Mouse (Mus musculus) lung, embryonic 14.5 days (tissue): ENCODE measurements around the gene Zbtb16. TPM values are rescaled to one million over a fixed set of nuclear protein-coding genes. Genes with fewer than 3 reads are reported as not detected.
A peak's percentile ranks its signal among the peaks of the same experiment; 100 is the strongest.

ENCODE experiments used
- ATAC-seq: fragments of 200-750 bp; cut with Nextera tagmentation; 2 replicates; pipeline ENCODE4 v1.8.0; 2017; ENCODE audit warnings: mild to moderate bottlenecking, moderate TSS enrichment, moderate library complexity; ENCODE audit not compliant: insufficient read depth
- DNase-seq: peaks from one replicate; pipeline ENCODE4 v3.0.0-alpha.2; 2015
- H3K27ac ChIP-seq: fragments of 300-500 bp; sonication (generic); 2 replicates; pipeline ENCODE4 v1.5.1; 2014; ENCODE audit warnings: low read depth, mild to moderate bottlenecking, moderate library complexity
- H3K27me3 ChIP-seq: fragments of 300-500 bp; sonication (generic); 2 replicates; pipeline ENCODE4 v1.6.1; 2014; ENCODE audit warnings: low read length, control low read depth; ENCODE audit not compliant: insufficient read depth
- H3K36me3 ChIP-seq: fragments of 300-500 bp; sonication (generic); 2 replicates; pipeline ENCODE4 v1.6.1; 2014; ENCODE audit warnings: control low read depth; ENCODE audit not compliant: insufficient read depth
- H3K4me1 ChIP-seq: fragments of 300-500 bp; sonication (generic); 2 replicates; pipeline ENCODE4 v1.6.1; 2014; ENCODE audit warnings: antibody characterized with exemption, control low read depth; ENCODE audit not compliant: insufficient read depth
- H3K4me2 ChIP-seq: fragments of 300-500 bp; sonication (generic); 2 replicates; pipeline ENCODE4 v1.6.1; 2014; ENCODE audit warnings: mild to moderate bottlenecking
- H3K4me3 ChIP-seq: fragments of 300-500 bp; sonication (generic); 2 replicates; pipeline ENCODE4 v1.5.1; 2014; ENCODE audit warnings: low read depth, low read length
- H3K9ac ChIP-seq: fragments of 300-500 bp; sonication (generic); 2 replicates; pipeline ENCODE4 v1.6.1; 2014
- H3K9me3 ChIP-seq: fragments of 300-500 bp; sonication (generic); 2 replicates; pipeline ENCODE4 v1.6.1; 2016; ENCODE audit warnings: low read depth, low read length, control low read depth
- CTCF ChIP-seq: IDR thresholded peaks from 2 replicates; pipeline ENCODE4 v1.5.1; 2016; ENCODE audit warnings: antibody characterized with exemption, low read depth
- WGBS: fragments of 180-500 bp; shearing (Covaris S2); extraction: QIAGEN DNeasy Blood & Tissue Kit; methylation state at CpG from one replicate; pipeline ENCODE4 v1.1.7; 2014; 5-methylcytosine and 5-hydroxymethylcytosine counted together
- polyA plus RNA-seq: library from polyadenylated mRNA; unstranded; fragments of >200 nt; fragmentation: Nextera tagmentation; extraction: Ambion mirVana; gene quantifications from 2 replicates; pipeline ENCODE4 v1.2.1, GENCODE M21; 2014

Gene Zbtb16
- polyA plus RNA-seq, 1 experiment from 2014 or later: 0.71 TPM

DNA sequence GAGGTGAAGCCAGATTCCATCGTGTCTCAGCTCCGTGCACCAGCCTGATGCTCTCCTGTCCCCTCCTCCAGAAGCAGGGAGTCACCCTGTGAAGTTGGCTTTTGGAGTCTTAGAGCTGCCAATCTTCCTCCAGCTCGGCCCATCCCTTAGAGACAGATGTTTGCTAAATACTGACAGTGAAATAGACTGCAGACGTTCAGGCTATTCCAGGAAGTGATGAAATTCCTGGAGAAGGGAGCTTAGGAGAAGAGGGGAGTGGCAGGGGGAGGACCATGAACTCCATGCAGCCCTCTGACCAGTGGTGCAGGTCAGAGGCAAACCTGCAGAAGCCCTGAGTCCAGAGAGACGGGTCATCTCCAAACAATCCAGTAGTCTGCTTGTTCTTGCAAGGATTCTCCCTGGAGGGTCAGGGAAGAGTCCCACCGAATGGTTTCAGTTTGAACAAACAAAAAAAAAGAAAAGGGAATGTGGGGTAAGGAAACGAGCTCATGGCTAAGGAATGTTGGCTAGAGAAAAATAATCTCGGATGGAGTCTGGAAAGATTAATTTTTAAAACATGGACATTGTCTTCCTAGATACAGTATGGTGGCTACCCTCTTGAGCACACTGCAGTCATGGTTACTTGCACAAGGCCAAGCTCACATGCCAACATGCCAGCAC, 231.0 kb downstream of the Zbtb16 start, which contains the start of gene Nnmt:
TSS of gene Nnmt (minus strand) at position 215 of the 660 bp plus-strand sequence.
- no peaks in the 10 kb centered on the region for H3K9me3 ChIP-seq
- no peak within 1 kb of the TSS for H3K9ac ChIP-seq
- H3K36me3 ChIP-seq: no peaks in the 10 kb centered on the region
- no peaks in the 10 kb centered on the region for H3K27me3 ChIP-seq
- H3K4me1 ChIP-seq: no peaks in the 10 kb centered on the region
- no peak within 1 kb of the TSS for H3K4me2 ChIP-seq
- no peak within 1 kb of the TSS for H3K27ac ChIP-seq
- TF ChIP-seq CTCF: no peak
- DNase-seq: peak; percentile 9
- H3K4me3 ChIP-seq: no peak within 1 kb of the TSS
- ATAC-seq: no peak
- WGBS: 15% methylated on average over 8 of the region's 8 CpGs

Other genes starting within 250 kb of the Zbtb16 start
- 0.61 and 0.71 TPM in 2 replicates for gene Nnmt, start 231.1 kb downstream of the Zbtb16 start, polyA plus RNA-seq
- 0.82 and 1.5 TPM in 2 replicates for gene Htr3a, start 74.9 kb upstream of the Zbtb16 start, polyA plus RNA-seq
- 0.12 TPM in 1 of 2 replicates, not detected in the other for gene Htr3b, start 128.8 kb upstream of the Zbtb16 start, polyA plus RNA-seq
- 33.2 and 33.5 TPM in 2 replicates for gene Usp28, start 149.2 kb upstream of the Zbtb16 start, polyA plus RNA-seq
- gene Zw10, start 219.4 kb upstream of the Zbtb16 start, polyA plus RNA-seq: 50.7 and 53.4 TPM in 2 replicates
- 0.34 and 0.47 TPM in 2 replicates for gene Tmprss5, start 245.0 kb upstream of the Zbtb16 start, polyA plus RNA-seq